Comparison of ENCODE assay signal across 8 mouse cellular contexts in genomic region chr11:94928820-94929219, GRCm38 (mm10). TPM values are rescaled to one million over a fixed set of nuclear protein-coding genes. Genes with fewer than 3 reads are reported as not detected.
DNase-seq lines count a peak whose midpoint lies in the region; ATAC-seq and TF ChIP-seq lines count a peak whose summit lies in the region.

No protein-coding gene starts in this region.

- DNase-seq in adrenal gland, adult 2 months, result peak; percentile 76
- DNase-seq in embryo, embryonic 11.5 days (ENCODE audit: low read depth, low spot score), result peak; percentile 83
- peak; percentile 99 for DNase-seq in heart, adult 11 months
- DNase-seq in intestine, embryonic 14.5 days (ENCODE audit: low spot score), result peak; percentile 95
- peak; percentile 58 to 88 for DNase-seq in urinary bladder, adult 18-20 months (ENCODE audit: low spot score in 2 of 2)
- no peak for DNase-seq in layer of hippocampus, postnatal 25 days (ENCODE audit: extremely low spot score in 1 of 2, low spot score in 1 of 2)

- H3K4me1 ChIP-seq in intestine, embryonic 14.5 days (replicated peaks; ENCODE audit: control insufficient read depth, insufficient read depth, low read length), result peaks cover 51% of the 10 kb centered on the region
- H3K4me1 ChIP-seq in liver, embryonic 12.5 days, result peaks cover 13% of the 10 kb centered on the region

- H3K79me2 ChIP-seq in myocyte (ENCODE audit: control insufficient read depth, insufficient read depth), result no peaks in the 10 kb centered on the region

- H3K9ac ChIP-seq in intestine, embryonic 14.5 days (ENCODE audit: low read length), result no peak overlapping the region
- H3K9ac ChIP-seq in liver, embryonic 12.5 days, result no peak overlapping the region

- peak overlapping the region; percentile 42 for H3K4me2 ChIP-seq in intestine, embryonic 14.5 days (ENCODE audit: low read length)
- peak overlapping the region; percentile 20 for H3K4me2 ChIP-seq in liver, embryonic 12.5 days
- H3K4me2 ChIP-seq in myocyte (ENCODE audit: low read depth), result peak overlapping the region; percentile 87

- peak; percentile 89 for ATAC-seq in intestine, embryonic 14.5 days (replicated peaks; ENCODE audit: low FRiP score, low TSS enrichment, low read depth)
- ATAC-seq in liver, embryonic 12.5 days, result peak; percentile 78

- H3K9me3 ChIP-seq in intestine, embryonic 14.5 days (ENCODE audit: control insufficient read depth, low read length), result no peaks in the 10 kb centered on the region
- no peaks in the 10 kb centered on the region for H3K9me3 ChIP-seq in liver, embryonic 12.5 days (replicated peaks)

- no peak overlapping the region; the same call in 1 of the 2 replicates for H3K4me3 ChIP-seq in intestine, embryonic 14.5 days (ENCODE audit: low read depth, low read length)
- H3K4me3 ChIP-seq in liver, embryonic 12.5 days, result no peak overlapping the region
- peak overlapping the region; percentile 3 for H3K4me3 ChIP-seq in myocyte

- 3% methylated on average over 11 of the region's 13 CpGs for WGBS in intestine, embryonic 14.5 days
- 8% methylated on average over 13 of the region's 13 CpGs for WGBS in liver, embryonic 12.5 days (ENCODE audit: insufficient replicate concordance)

- no peaks in the 10 kb centered on the region for H3K36me3 ChIP-seq in intestine, embryonic 14.5 days (ENCODE audit: control insufficient read depth, insufficient read depth, low read length)
- no peaks in the 10 kb centered on the region for H3K36me3 ChIP-seq in liver, embryonic 12.5 days
- H3K36me3 ChIP-seq in myocyte (ENCODE audit: control insufficient read depth, insufficient read depth), result no peaks in the 10 kb centered on the region

- no peak overlapping the region for H3ac ChIP-seq in myocyte (ENCODE audit: control insufficient read depth, insufficient read length)

- H3K27ac ChIP-seq in intestine, embryonic 14.5 days (ENCODE audit: low read depth), result peak overlapping the region; percentile 98
- peak overlapping the region; percentile 49 for H3K27ac ChIP-seq in liver, embryonic 12.5 days

- peak; percentile 59 for TF ChIP-seq POLR2A in myocyte (IDR thresholded peaks at IDR 0.05; ENCODE audit: insufficient read length, low read depth)

- H3K27me3 ChIP-seq in intestine, embryonic 14.5 days (replicated peaks; ENCODE audit: control insufficient read depth, insufficient read depth, low read length), result no peaks in the 10 kb centered on the region
- H3K27me3 ChIP-seq in liver, embryonic 12.5 days (replicated peaks), result peaks cover 64% of the 10 kb centered on the region
- no peaks in the 10 kb centered on the region for H3K27me3 ChIP-seq in myocyte (ENCODE audit: control insufficient read depth, insufficient read depth, insufficient read length)

TF ChIP-seq in myocyte, 11 proteins besides CTCF, POLR2A, EP300 and RAD21:
- TF ChIP-seq TCF12 (IDR thresholded peaks at IDR 0.05; ENCODE audit: insufficient read depth, poor library complexity, severe bottlenecking) (peak; percentile 83), USF1 (IDR thresholded peaks at IDR 0.05; ENCODE audit: low read depth) (peak; percentile 56), SRF (IDR thresholded peaks at IDR 0.05; ENCODE audit: control insufficient read depth, insufficient read length, low read depth) (peak; percentile 40), MYOG (IDR thresholded peaks at IDR 0.05; ENCODE audit: control insufficient read depth in 1 of 3, insufficient read depth in 1 of 3, insufficient read length in 2 of 3, low read depth in 2 of 3) (peak; percentile 11 to 87 (median 78)), MAX (IDR thresholded peaks at IDR 0.05; ENCODE audit: low read depth) (no peak), MYOD1 (IDR thresholded peaks at IDR 0.05; ENCODE audit: control insufficient read depth in 1 of 3, insufficient read length in 2 of 3, low read depth in 2 of 3) (peak in 2 of 3 experiments; percentile 83 to 90), E2F4 (IDR thresholded peaks at IDR 0.05; ENCODE audit: insufficient read depth) (no peak), POLR2AphosphoS2 (IDR thresholded peaks at IDR 0.05; ENCODE audit: insufficient read length, low read depth) (peak; percentile 26), REST (IDR thresholded peaks at IDR 0.05; ENCODE audit: insufficient read depth, insufficient read length) (no peak), TCF3 (IDR thresholded peaks at IDR 0.05; ENCODE audit: insufficient read length, low read depth) (peak; percentile 77)
TF ChIP-seq in myocyte: peak in this region for 7.

RNA-seq across cellular contexts. Expression of gene Col1a1, which starts 7.2 kb away (rescaled TPM):
- 10 to 100 TPM; 34.5 to 82.8 TPM for total RNA-seq in adrenal gland, adult 2 months (2021)
- 40.1 and 42.9 TPM in 2 replicates for polyA plus RNA-seq in adrenal gland, adult 2 months (2012; rRNA removed)
- polyA plus RNA-seq in intestine, embryonic 14.5 days (2014; fragmentation: Nextera tagmentation; extraction: Ambion mirVana), result 841 and 905 TPM in 2 replicates
- 135 and 153 TPM in 2 replicates for polyA plus RNA-seq in liver, embryonic 12.5 days (2016; fragmentation: Nextera tagmentation; extraction: Ambion mirVana)
- polyA plus RNA-seq in myocyte (2012; fragmentation: generic; extraction: Trizol), result 206 TPM
- 10 to 100 TPM; 18.5 to 19.2 TPM for total RNA-seq in layer of hippocampus, postnatal 25 days (2021)

RNA-seq across cellular contexts. Expression of gene Hils1, which starts 38.6 kb away (rescaled TPM):
- not detected for total RNA-seq in adrenal gland, adult 2 months (2021)
- not detected in 2 replicates for polyA plus RNA-seq in adrenal gland, adult 2 months (2012; rRNA removed)
- polyA plus RNA-seq in intestine, embryonic 14.5 days (2014; fragmentation: Nextera tagmentation; extraction: Ambion mirVana), result not detected in 2 replicates
- polyA plus RNA-seq in liver, embryonic 12.5 days (2016; fragmentation: Nextera tagmentation; extraction: Ambion mirVana), result not detected in 2 replicates
- polyA plus RNA-seq in myocyte (2012; fragmentation: generic; extraction: Trizol), result 0.37 TPM
- not detected for total RNA-seq in layer of hippocampus, postnatal 25 days (2021)

RNA-seq across cellular contexts. Expression of gene Sgca, which starts 47.3 kb away (rescaled TPM):
- not detected for total RNA-seq in adrenal gland, adult 2 months (2021)
- 0.79 and 0.95 TPM in 2 replicates for polyA plus RNA-seq in adrenal gland, adult 2 months (2012; rRNA removed)
- polyA plus RNA-seq in intestine, embryonic 14.5 days (2014; fragmentation: Nextera tagmentation; extraction: Ambion mirVana), result 0.22 TPM in 1 of 2 replicates, not detected in the other
- polyA plus RNA-seq in liver, embryonic 12.5 days (2016; fragmentation: Nextera tagmentation; extraction: Ambion mirVana), result 0.17 TPM in 1 of 2 replicates, not detected in the other
- 303 TPM for polyA plus RNA-seq in myocyte (2012; fragmentation: generic; extraction: Trizol)
- under 1 TPM; 0.44 to 0.45 TPM for total RNA-seq in layer of hippocampus, postnatal 25 days (2021)

Comparison
In these comparisons a context has a peak if more than half of its experiments do, and no peak if none do; other contexts are left out.
1. DNase-seq: peak in adrenal gland, adult 2 months (single experiment), embryo, embryonic 11.5 days (single experiment), heart, adult 11 months (single experiment), intestine, embryonic 14.5 days (single experiment) and urinary bladder, adult 18-20 months (2 of 2); none in layer of hippocampus, postnatal 25 days (0 of 2).
2. H3K4me2 ChIP-seq: peak in every context shown above with its lines; median percentile 87 in myocyte; 42 in intestine, embryonic 14.5 days; 20 in liver, embryonic 12.5 days.
3. RNA of gene Sgca, which starts 47.3 kb away (polyA plus RNA-seq): 303 TPM in myocyte (single experiment); 0.79 to 0.95 TPM in adrenal gland, adult 2 months, 0.17 TPM in liver, embryonic 12.5 days and 0.22 TPM in intestine, embryonic 14.5 days; every median in the first group is over 100 times any median in the second.